Mouse (Mus musculus): ENCODE measurements around the gene Cdhr4.

The Cdhr4 gene

GRCm38 (mm10) chr9:107992197-107992596, at the start of gene Cdhr4:
Gene Cdhr4, plus strand, starts transcription at chr9:107992497.
- no peak for DNase-seq

DNA sequence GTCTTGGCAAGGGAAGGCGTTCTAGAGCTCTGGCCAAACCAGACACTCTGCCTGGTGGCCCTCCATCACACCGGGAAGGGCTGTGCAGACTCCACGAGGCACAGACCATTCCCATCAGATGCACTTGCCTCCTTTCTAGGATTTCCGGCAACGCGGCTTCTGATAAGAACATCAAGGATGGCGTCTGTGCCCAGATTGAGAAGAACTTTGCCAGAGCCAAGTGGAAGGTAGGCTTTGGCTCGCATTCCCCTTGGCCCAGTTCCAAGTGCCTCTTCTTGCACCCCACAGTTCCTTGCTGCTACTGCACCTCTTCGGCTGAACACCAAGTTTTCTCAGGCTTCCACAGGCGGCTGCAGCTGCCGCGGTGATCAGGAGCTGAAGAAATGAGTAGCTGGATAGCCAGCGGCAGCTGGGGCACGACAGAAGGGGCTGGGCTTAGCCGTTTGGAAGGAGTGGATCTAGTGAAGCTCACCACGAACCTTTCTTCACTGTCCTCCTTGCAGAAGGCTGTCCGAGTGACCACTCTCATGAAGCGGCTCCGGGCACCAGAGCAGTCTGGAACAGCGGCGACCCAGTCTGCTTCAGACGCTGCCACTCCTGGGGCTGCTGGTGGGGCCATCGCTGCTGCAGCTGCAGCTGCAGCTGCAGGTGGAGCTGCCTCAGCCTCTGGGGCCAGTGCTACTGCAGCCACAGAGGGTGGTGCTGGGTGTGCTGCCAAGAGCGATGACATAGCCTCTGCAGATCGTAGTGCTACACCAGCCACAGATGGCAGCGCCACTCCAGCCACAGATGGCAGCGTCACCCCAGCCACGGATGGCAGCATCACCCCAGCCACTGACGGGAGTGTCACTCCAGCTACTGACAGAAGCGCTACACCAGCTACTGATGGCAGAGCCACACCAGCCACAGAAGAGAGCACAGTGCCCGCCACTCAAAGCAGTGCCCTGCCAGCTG, 44.8 kb upstream of the Cdhr4 start:
- DNase-seq, result peak; percentile 57 to 64

- DNase-seq, result no peak
Measured at GRCm38 (mm10) chr9:107949184-107949921, 42.9 kb upstream of the Cdhr4 start.

- no peak for DNase-seq
Measured at GRCm38 (mm10) chr9:107949922-107950235, 42.4 kb upstream of the Cdhr4 start, which contains the start of gene Traip. Gene Traip, plus strand, starts transcription at chr9:107950136.

- peak; percentile 91 to 95 for DNase-seq
Measured at GRCm38 (mm10) chr9:107950460-107951355, 41.6 kb upstream of the Cdhr4 start.

- DNase-seq, result no peak
Measured at GRCm38 (mm10) chr9:107955613-107956289, 36.5 kb upstream of the Cdhr4 start.

DNA sequence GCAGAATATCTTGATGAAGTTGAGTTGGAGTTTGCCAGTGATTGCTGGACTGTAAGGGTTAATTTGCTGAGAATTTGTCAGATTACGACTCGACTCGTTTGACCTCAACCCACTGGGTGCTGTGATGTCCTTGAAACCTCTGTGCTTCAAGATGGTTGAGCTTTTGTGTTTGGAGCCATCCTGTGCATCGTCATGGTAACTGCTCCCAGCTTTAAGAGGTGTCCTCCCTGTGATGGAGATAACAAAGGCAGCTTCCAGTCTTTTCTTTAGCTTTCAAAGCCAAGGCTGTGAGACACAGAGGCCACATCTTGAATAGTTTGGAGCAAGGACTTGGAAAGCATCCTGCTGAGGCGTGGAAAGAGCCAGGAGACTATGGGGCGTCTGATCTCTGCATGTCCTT, 35.2 kb upstream of the Cdhr4 start:
- no peak for DNase-seq

DNA sequence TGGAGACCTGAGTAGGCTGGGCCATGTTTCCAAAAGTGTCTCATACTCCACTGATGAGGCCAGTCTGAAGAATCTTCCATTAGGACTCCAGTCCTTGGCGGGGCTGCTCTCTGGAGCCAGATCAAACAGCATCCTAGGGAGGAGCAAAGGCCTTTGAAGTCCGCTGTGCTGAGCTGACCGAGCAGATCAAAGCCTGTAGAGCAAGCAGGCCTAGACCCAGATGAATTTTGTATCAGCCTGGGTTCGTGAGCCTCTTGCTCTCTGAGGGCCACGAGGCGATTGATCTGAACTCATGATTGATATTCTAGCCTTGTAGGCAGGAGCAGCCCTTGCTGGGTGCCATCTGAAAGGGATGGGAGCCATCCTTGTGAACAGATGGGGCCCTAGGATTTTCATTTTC, 32.4 kb upstream of the Cdhr4 start:
- no peak for DNase-seq

- DNase-seq, result no peak
Measured at GRCm38 (mm10) chr9:107960928-107961327, 31.4 kb upstream of the Cdhr4 start.

GRCm38 (mm10) chr9:107961351-107961762, 30.9 kb upstream of the Cdhr4 start:
- DNase-seq, result no peak

- DNase-seq, result no peak
Measured at GRCm38 (mm10) chr9:107961881-107962280, 30.4 kb upstream of the Cdhr4 start.

- no peak for DNase-seq
Measured at GRCm38 (mm10) chr9:107962916-107963315, 29.4 kb upstream of the Cdhr4 start.

DNA sequence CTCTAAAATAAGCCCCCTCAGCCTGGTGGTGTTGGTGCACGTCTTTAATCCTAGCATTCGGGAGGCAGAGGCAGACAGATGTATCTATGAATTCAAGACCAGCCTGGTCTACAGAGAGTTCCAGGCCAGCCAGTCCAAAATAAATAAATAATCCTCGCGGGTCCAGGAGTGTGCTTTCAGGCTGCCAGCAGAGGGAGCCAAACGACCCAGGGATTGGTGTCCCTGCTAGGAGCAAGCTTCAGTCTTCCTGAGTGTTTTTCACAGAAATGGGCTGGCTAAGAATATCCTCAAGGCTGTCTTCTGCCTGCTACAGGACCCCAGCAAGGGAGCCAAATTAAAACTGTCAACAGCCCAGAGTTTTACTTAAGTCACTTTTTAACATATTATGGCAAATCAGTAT, 28.6 kb upstream of the Cdhr4 start:
- peak; percentile 76 to 78 for DNase-seq

- DNase-seq, result no peak
Measured at GRCm38 (mm10) chr9:107964681-107965080, 27.6 kb upstream of the Cdhr4 start.

- DNase-seq, result no peak
Measured at GRCm38 (mm10) chr9:107966676-107967075, 25.6 kb upstream of the Cdhr4 start.

DNA sequence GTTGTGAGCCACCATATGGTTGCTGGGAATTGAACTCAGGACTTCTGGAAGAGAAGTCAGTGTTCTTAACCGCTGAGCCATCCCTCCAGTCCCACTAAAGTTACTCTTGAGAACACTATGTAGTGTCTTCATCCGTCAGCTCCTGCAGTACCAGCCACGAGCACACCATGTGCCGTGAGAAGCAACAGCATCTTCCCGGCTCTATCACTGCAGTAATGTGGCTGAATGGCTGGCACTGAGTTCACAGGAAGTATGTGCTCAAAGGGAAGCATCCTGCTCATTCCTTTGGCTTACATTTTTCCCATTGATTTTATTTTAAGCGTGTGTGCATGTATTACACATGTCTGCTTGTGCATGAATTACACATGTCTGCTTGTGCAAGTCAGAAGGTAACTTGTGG, 24.9 kb upstream of the Cdhr4 start:
- no peak for DNase-seq

DNA sequence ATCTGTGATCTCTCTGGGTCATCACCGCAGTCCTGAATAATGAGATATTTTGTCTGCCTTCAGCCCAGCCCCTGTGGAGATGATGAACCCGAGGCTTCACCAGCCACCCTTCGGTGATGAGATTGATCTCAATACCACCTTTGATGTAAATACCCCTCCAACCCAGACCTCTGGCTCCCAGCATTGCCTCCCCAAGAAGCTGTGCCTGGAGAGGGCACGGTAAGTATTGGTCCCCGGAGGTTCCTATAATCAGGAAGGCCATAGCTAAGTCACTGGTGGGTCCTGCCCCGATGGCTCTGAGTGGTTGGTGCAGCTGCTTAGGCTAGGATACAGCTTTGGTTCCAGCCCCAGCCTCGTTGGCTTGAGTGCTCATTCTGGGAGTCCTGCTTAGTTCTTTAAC, 23.8 kb upstream of the Cdhr4 start:
- DNase-seq, result no peak

DNA sequence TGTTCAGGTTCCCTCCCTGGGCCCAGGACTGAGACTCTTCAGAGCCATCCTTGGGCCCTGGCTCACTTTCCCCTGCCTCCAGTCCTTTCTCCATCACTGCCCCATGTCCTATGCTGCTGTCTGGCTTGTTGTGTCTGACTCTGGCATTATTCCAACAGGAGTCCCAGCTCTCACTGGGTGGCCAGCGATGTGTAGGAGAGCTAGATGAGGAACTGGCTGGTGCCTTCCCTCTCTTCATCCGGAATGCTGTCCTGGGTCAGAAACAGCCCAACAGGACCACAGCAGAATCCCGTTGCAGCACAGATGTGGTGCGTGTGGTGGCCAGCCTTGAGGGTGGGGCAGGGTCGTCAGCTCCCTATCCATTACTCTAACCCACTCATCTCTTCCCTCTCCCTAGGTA, 22.0 kb upstream of the Cdhr4 start:
- no peak for DNase-seq

DNA sequence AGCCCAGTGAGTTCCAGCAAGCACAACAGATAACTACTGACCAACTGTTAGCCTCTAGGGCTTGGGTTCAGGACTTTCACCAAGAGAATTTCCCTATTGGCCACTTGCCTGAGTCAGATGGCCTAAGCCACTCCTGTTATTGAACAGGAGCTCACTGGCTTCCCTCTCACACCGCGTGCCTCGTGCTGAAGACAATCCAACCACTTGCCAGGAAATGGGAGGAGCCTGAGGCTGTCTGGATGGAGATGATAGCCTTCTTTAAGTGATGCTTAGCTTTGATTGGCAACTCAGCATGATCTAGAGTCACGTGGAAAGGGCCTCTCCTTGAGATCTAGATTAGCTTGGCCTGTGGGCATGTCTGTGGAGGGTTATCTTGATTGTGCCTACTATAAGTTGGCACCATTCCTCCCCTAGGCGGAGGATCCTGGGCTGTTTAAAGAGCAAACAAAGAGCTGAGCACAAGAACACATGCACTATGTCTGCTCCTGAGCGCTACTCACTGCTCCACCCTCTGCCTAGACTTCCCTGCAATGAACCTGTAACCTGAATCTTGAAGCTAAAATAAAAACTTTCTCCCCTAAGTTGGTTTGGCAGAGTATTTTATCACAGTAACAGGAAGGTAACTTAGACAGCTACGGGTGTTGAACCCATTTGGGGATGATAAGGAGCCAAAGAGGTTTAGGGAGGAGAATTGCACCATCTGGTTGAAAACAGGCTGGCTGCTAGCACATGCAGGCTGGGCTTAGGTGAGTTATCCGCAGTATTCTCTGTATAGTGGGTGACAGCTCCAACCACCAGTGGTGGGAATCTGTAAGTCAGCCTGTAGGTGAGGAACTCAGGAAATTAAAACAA, 20.4 kb upstream of the Cdhr4 start:
- DNase-seq, result no peak

DNA sequence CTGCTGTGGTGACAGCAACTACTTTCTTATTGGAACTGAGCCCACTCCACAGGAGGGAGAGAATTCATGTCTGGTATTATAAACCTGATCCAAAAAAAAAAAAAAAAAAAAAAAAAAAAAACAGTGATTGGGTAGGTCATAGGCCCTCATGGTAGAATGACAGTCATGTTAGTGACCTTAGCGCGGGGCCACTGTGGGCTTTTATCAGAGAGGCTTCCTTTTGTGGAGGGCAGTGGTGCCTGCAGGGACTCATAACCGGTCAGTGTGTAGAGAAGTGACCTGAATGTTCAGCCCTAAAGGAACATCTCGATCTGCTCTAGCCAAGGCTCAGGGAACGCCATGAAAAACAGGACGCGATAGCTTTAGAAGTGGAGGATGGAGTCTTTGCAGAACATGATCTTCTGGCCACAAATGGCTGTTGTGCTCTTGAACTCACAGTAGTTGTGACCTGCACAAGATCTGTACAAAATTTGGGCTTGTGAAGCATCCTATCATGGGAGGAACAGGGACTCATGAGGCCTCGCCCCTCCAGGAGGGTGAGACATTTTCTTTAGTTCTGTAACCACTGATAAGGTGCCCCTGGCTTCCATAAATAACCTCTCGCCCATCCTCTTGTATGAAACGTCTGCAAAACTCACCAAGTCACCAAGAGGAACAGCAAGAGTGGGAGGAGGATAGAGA, 17.7 kb upstream of the Cdhr4 start:
- DNase-seq, result no peak
